Mouse (Mus musculus) intestine, postnatal 0 days (tissue): ENCODE data around the gene Tbxa2r. TPM values are rescaled to one million over a fixed set of nuclear protein-coding genes. Genes with fewer than 3 reads are reported as not detected.
A peak's percentile ranks its signal among the peaks of the same experiment; 100 is the strongest.

Source experiments
- ATAC-seq: fragments of 200-750 bp; cut with Nextera tagmentation; 2 replicates; pipeline ENCODE4 v1.8.0; 2017; ENCODE audit warnings: mild to moderate bottlenecking, moderate TSS enrichment, moderate library complexity
- H3K27ac ChIP-seq: fragments of 300-500 bp; sonication (generic); 2 replicates; pipeline ENCODE4 v1.5.1; 2014; ENCODE audit warnings: mild to moderate bottlenecking, low read depth, low read length, moderate library complexity
- H3K27me3 ChIP-seq: fragments of 300-500 bp; sonication (generic); replicated peaks from 2 replicates; pipeline ENCODE4 v1.6.1; 2014; ENCODE audit warnings: low read length, mixed read lengths; ENCODE audit not compliant: control insufficient read depth, insufficient read depth
- H3K36me3 ChIP-seq: fragments of 300-500 bp; sonication (generic); 2 replicates; pipeline ENCODE4 v1.6.1; 2014; ENCODE audit warnings: mild to moderate bottlenecking, moderate library complexity; ENCODE audit not compliant: control insufficient read depth, insufficient read depth
- H3K4me1 ChIP-seq: fragments of 300-500 bp; sonication (generic); replicated peaks from 2 replicates; pipeline ENCODE4 v1.6.1; 2014; ENCODE audit warnings: antibody characterized with exemption, low read length, mixed read lengths; ENCODE audit not compliant: control insufficient read depth, insufficient read depth
- H3K4me2 ChIP-seq: fragments of 300-500 bp; sonication (generic); replicated peaks from 2 replicates; pipeline ENCODE4 v1.6.1; 2014; ENCODE audit warnings: low read depth, mild to moderate bottlenecking, moderate library complexity
- H3K4me3 ChIP-seq: fragments of 300-500 bp; sonication (generic); 2 replicates; pipeline ENCODE4 v1.5.1; 2014; ENCODE audit warnings: low read depth, low read length
- H3K9ac ChIP-seq: fragments of 300-500 bp; sonication (generic); 2 replicates; pipeline ENCODE4 v1.6.1; 2014; ENCODE audit warnings: mild to moderate bottlenecking, low read depth, low read length
- H3K9me3 ChIP-seq: fragments of 300-500 bp; sonication (generic); 2 replicates; pipeline ENCODE4 v1.6.1; 2016; ENCODE audit warnings: mixed run types; ENCODE audit not compliant: control insufficient read depth
- CTCF ChIP-seq: sonication (generic); IDR thresholded peaks from 2 replicates; pipeline ENCODE4 v1.5.1; 2016; ENCODE audit warnings: low read depth, mild to moderate bottlenecking, control low read depth, antibody characterized with exemption, moderate library complexity
- WGBS: fragments of 180-500 bp; shearing (Covaris S2); extraction: QIAGEN DNeasy Blood & Tissue Kit; methylation state at CpG from one replicate; pipeline ENCODE4 v1.1.7; 2014; 5-methylcytosine and 5-hydroxymethylcytosine counted together
- polyA plus RNA-seq: library from polyadenylated mRNA; unstranded; fragments of >200 nt; fragmentation: Nextera tagmentation; extraction: Ambion mirVana; gene quantifications from 2 replicates; pipeline ENCODE4 v1.2.1, GENCODE M21; 2015

Tbxa2r gene
- polyA plus RNA-seq, 1 experiment from 2014 or later, result 9.8 TPM

DNA sequence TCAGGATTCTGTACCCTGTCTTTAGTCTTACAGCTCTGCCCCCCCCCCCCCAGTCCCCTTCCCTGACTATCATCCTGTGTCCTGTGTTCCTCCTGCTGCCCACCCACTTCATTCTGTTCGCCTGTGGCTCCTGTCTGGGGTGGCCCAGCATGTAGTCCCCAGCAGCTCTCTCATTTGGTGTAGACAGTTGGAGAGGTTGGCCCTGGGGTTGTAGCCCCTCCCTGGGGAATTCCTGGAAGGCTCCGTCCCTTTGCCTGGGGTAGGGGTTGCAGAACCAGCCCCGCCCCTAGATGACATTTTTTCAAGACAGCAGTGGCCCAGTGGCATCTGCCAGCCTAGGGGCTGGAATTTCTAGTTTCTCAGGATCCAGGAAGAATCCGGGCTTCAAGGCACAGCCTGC lies 29.7 kb downstream of the Tbxa2r start:
- Histone ChIP-seq H3K27me3 (no peaks in the 10 kb centered on the region), H3K27ac (peak overlapping the region; percentile 87), H3K9ac (peak overlapping the region; percentile 78), H3K4me2 (peak overlapping the region; percentile 95), H3K4me1 (peaks cover 15% of the 10 kb centered on the region), H3K36me3 (peaks cover 17% of the 10 kb centered on the region; the same call in 1 of the 2 replicates), H3K9me3 (no peaks in the 10 kb centered on the region), H3K4me3 (peak overlapping the region; percentile 78)
- no peak for ATAC-seq
- TF ChIP-seq CTCF, result no peak
- WGBS, result 24% methylated on average over 4 of the region's 4 CpGs

DNA sequence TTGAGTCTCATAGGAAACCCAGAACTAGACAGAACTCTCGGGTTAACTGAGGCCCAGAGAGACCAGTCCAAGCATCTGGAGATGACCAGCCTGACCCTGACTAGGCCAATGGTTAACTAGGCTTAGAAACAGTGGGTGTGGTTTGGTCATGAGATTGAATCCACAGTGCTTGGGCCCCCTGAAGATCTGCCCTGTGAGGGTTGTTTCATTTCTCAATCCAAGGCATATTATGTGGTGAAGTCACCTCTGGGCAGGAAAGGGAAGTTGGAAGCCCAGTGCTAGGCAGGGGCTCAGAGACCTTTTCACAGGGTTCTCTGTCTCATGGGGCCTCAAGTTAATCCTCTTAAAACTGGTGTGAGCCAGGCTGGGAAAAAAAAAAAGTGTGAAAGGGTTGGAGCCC lies 30.3 kb downstream of the Tbxa2r start:
- 47% methylated on average over 1 of the region's 1 CpGs for WGBS
- no peak for TF ChIP-seq CTCF
- H3K27ac ChIP-seq, result peak overlapping the region; percentile 87
- H3K4me1 ChIP-seq, result peaks cover 21% of the 10 kb centered on the region
- ATAC-seq, result peak; percentile 35
- no peaks in the 10 kb centered on the region for H3K27me3 ChIP-seq
- H3K4me3 ChIP-seq, result peak overlapping the region; percentile 78
- H3K9me3 ChIP-seq, result no peaks in the 10 kb centered on the region
- H3K4me2 ChIP-seq, result peak overlapping the region; percentile 95
- H3K36me3 ChIP-seq, result peaks cover 23% of the 10 kb centered on the region; the same call in 1 of the 2 replicates
- H3K9ac ChIP-seq, result peak overlapping the region; percentile 44

DNA sequence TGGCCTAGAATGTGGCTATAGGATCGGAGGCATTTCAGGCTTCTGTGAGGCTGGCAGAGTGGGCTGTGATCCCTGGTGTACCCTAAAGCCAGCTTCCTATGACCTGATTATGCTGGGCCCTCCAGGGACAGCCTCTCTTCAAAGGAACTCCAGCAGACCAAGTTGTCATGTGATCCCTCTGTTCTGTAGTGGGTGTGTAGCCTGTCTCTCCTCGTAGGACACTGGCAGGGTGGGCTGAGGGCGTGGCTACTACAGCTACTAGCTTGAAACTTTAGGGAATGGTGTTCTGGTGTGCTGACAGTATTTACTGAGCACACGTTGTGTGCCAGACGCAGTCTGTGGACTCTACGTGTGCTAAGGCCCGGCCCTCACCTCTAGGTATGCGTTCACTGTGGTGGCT lies 32.2 kb downstream of the Tbxa2r start:
- no peaks in the 10 kb centered on the region for H3K9me3 ChIP-seq
- no peak overlapping the region for H3K9ac ChIP-seq
- no peak overlapping the region for H3K27ac ChIP-seq
- WGBS, result 51% methylated on average over 8 of the region's 8 CpGs
- TF ChIP-seq CTCF, result no peak
- H3K4me1 ChIP-seq, result peaks cover 40% of the 10 kb centered on the region
- H3K27me3 ChIP-seq, result no peaks in the 10 kb centered on the region
- H3K4me2 ChIP-seq, result peak overlapping the region; percentile 95
- H3K4me3 ChIP-seq, result no peak overlapping the region
- ATAC-seq, result no peak
- peaks cover 24% of the 10 kb centered on the region; the same call in 1 of the 2 replicates for H3K36me3 ChIP-seq

DNA sequence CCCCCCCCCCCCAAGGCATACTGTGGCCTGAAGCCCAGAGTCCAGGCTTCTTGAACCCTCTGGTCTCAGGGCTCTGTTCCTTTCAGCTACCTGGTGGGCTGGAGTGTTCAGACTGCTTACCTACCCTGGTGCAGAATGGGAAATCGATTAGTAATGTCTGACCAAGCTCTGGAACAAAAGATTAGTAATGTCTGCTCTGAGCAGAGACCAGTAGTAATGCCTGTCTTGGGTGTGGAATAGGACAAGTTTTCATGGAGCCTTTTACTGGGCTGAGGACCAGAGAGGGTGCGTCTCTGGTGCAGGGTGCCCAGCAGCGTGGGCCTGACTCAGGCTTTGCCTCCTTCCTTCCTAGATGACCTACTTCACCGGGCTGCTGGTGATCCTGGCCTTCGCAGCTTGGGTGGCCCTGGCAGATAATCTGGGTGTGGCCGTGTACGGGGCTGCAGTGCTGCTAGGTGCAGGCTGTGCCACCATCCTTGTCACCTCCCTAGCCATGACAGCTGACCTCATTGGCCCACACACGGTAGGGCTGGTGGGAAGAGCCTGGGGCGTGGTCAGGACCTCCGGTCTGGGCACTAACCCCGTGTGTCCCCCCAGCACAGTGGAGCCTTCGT lies 33.9 kb downstream of the Tbxa2r start:
- H3K27me3 ChIP-seq, result no peaks in the 10 kb centered on the region
- H3K4me1 ChIP-seq, result peaks cover 40% of the 10 kb centered on the region
- TF ChIP-seq CTCF, result no peak
- no peak overlapping the region for H3K4me3 ChIP-seq
- H3K27ac ChIP-seq, result 0 out of 2 replicates have a peak overlapping the region, but pooled peaks have one; percentile 21
- H3K4me2 ChIP-seq, result no peak overlapping the region
- WGBS, result 47% methylated on average over 12 of the region's 12 CpGs
- peak; percentile 3; the same call in 1 of the 2 replicates for ATAC-seq
- H3K9ac ChIP-seq, result no peak overlapping the region
- no peaks in the 10 kb centered on the region for H3K9me3 ChIP-seq
- peaks cover 32% of the 10 kb centered on the region for H3K36me3 ChIP-seq

DNA sequence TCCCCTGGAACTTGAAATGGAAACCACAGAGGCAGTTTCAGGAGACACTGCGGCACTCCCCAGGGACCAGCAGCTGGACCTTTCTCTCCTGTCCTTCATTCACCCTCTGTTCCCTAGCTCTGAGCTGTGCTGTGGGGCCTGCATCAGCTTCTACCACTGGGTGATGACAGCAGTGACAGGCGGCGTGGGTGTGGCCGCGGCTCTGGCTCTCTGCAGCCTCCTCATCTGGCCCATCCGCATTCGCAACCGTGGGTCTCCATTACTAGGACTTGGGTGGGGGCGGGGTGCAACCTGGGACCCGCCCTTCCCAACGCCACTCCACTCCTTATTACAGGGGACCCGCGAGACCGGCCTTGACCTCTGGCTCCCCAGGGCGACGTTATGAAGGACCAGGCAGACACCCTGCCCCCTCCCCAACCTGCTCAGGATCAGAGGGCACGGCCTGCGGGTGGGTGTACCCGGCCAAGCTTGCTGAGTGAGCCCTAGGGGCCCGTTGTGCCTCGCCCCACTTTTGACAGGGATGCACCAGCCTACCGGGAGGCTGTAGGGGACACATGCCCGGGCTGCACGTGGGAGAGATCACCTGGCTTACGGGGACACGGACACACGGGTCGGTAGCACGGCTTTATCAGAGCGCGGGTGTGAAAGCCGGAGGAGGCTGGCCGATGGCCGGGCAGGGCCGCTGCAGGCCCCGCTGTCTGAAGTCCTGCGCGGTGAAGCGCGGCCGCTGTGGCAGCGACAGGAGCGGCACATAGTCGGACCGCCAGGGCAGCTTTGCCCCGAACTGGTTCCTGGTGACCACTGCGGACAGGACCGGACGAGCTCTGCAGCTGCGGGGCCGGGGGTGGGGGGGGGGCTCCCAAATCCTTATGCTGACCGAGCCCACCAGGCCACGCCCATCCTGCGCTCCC lies 35.2 kb downstream of the Tbxa2r start:
- Histone ChIP-seq H3K4me2 (peak overlapping the region; percentile 57), H3K4me1 (peaks cover 35% of the 10 kb centered on the region), H3K27me3 (no peaks in the 10 kb centered on the region), H3K27ac (no peak overlapping the region), H3K9ac (no peak overlapping the region; the same call in 1 of the 2 replicates), H3K4me3 (peak overlapping the region; percentile 16; the same call in 1 of the 2 replicates), H3K9me3 (no peaks in the 10 kb centered on the region), H3K36me3 (peaks cover 44% of the 10 kb centered on the region)
- 23% methylated on average over 54 of the region's 54 CpGs for WGBS
- TF ChIP-seq CTCF, result no peak
- ATAC-seq, result no peak

DNA sequence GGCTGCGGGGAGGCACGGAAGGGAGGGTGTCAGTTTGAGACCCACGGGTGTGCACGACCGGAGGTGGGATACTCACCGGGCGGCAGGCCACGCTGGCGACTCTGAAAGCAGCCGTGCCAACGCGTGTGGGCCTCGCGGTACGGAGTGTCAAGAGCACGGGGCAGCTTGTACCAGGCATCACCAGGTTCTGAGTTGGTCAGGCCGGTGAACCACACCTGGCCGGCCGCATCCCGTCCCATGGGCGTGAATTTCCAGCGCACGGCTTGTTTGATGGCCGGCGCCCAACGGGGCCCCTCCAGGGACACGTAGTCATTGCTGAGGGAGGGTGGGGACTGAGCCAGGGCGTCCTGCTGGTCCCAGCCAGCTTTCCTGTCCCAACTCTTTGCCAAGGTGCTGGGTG lies 36.1 kb downstream of the Tbxa2r start:
- Histone ChIP-seq H3K27me3 (no peaks in the 10 kb centered on the region), H3K9me3 (no peaks in the 10 kb centered on the region), H3K9ac (no peak overlapping the region), H3K4me3 (peak overlapping the region; percentile 16; the same call in 1 of the 2 replicates), H3K36me3 (peaks cover 54% of the 10 kb centered on the region), H3K4me1 (peaks cover 34% of the 10 kb centered on the region), H3K27ac (no peak overlapping the region), H3K4me2 (peak overlapping the region; percentile 57)
- ATAC-seq, result no peak
- WGBS, result 18% methylated on average over 28 of the region's 28 CpGs
- no peak for TF ChIP-seq CTCF
